Mouse (Mus musculus) olfactory bulb, adult 2 months (tissue): ENCODE measurements around the gene Mogs.

Source experiments
- CTCF ChIP-seq: fragments of 200-500 bp; IDR thresholded peaks from 2 replicates; pipeline ENCODE4 v1.5.1; 2012; ENCODE audit warnings: low read depth, mild to moderate bottlenecking, low read length, moderate library complexity; ENCODE audit not compliant: insufficient read depth
- POLR2A ChIP-seq: fragments of 200-500 bp; IDR thresholded peaks from 2 replicates; pipeline ENCODE4 v1.6.1; 2012; ENCODE audit warnings: mild to moderate bottlenecking, low read depth, low read length, moderate library complexity; ENCODE audit not compliant: insufficient read depth

GRCm38 (mm10) chr6:83115682-83116372 lies 531 bp downstream of the Mogs start:
- TF ChIP-seq CTCF: no peak
- TF ChIP-seq POLR2A: no peak
